Mouse (Mus musculus): ENCODE data around the gene Gm10295. TPM values are rescaled to one million over a fixed set of nuclear protein-coding genes. Genes with fewer than 3 reads are reported as not detected.

The Gm10295 gene
- total RNA-seq, 2 experiments from 2014 or later, result not detected

- no peak for DNase-seq (ENCODE audit: low spot score in 2 of 2)
Observed at GRCm38 (mm10) chr7:71355596-71355995, 4.3 kb upstream of the Gm10295 start.

GRCm38 (mm10) chr7:71348922-71349321 is 2.4 kb downstream of the Gm10295 start:
- DNase-seq (ENCODE audit: low spot score in 2 of 2), result no peak

- DNase-seq (ENCODE audit: low spot score in 2 of 2), result no peak
Observed at GRCm38 (mm10) chr7:71324919-71325583, 26.2 kb downstream of the Gm10295 start.

- no peak for DNase-seq (ENCODE audit: low spot score in 2 of 2)
Observed at GRCm38 (mm10) chr7:71313148-71313765, 38.0 kb downstream of the Gm10295 start.

GRCm38 (mm10) chr7:71312375-71312774 is 38.9 kb downstream of the Gm10295 start:
- no peak for DNase-seq (ENCODE audit: low spot score in 2 of 2)

- DNase-seq (ENCODE audit: low spot score in 2 of 2), result no peak
Observed at GRCm38 (mm10) chr7:71311411-71311810, 39.9 kb downstream of the Gm10295 start.

- DNase-seq (ENCODE audit: low spot score in 2 of 2), result no peak
Observed at GRCm38 (mm10) chr7:71308051-71308450, 43.2 kb downstream of the Gm10295 start.

- DNase-seq (ENCODE audit: low spot score in 2 of 2), result no peak
Observed at GRCm38 (mm10) chr7:71302714-71303113, 48.6 kb downstream of the Gm10295 start.

Data from adrenal gland, postnatal 4 days (tissue).